Mouse (Mus musculus) C2C12 (cell line): ENCODE results near the gene E330014E10Rik.
"Not testable (repeated sequence)": the region's sequence is repeated elsewhere in the genome, so short reads cannot be mapped to it uniquely, and the experiment has no call there.

Experiments used
- CEBPB ChIP-seq: IDR thresholded peaks from one replicate; pipeline ENCODE4 v1.6.1; 2011; ENCODE audit warnings: low read depth, mild to moderate bottlenecking, control low read depth, moderate library complexity
- CTCF ChIP-seq: IDR thresholded peaks from one replicate; pipeline ENCODE4 v1.5.1; 2011; ENCODE audit not compliant: control insufficient read depth, insufficient read depth, insufficient read length
- USF1 ChIP-seq: IDR thresholded peaks from one replicate; pipeline ENCODE4 v1.6.1; 2011; ENCODE audit warnings: low read depth, mild to moderate bottlenecking, control low read depth, moderate library complexity

DNA sequence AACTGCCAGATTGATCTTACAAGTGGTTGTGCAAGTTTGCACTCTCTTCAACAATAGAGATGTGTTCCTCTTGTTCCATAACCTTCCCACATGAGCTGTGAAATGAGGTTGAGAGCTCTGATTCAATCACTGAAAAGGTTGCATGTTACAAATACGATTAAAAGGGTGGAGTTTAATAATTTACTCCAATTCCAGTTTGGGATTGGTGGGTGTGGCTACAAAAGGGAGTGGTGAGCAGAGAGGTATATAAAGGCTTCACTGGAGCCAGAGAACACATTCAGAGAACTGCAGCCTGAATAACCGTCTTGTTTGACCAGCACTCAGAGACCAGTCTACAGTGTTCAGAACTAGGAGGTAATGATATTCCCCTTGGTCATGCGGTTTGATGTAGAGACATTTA, 34.1 kb upstream of the E330014E10Rik start, which contains the start of gene Gm7982:
- not testable (repeated sequence) for TF ChIP-seq CEBPB, CTCF, USF1
